Mouse (Mus musculus) G1E (cell line): ENCODE data around the gene Mtmr2.

Experiments used
- CTCF ChIP-seq: IDR thresholded peaks from 2 replicates; pipeline ENCODE4 v1.5.1; 2012; ENCODE audit warnings: low read depth, low read length, inconsistent platforms, mixed read lengths
- GATA1 ChIP-seq: IDR thresholded peaks from 2 replicates; pipeline ENCODE4 v1.6.1; 2012; ENCODE audit warnings: borderline replicate concordance, low read length, inconsistent platforms, mixed read lengths
- GATA2 ChIP-seq: IDR thresholded peaks from 2 replicates; pipeline ENCODE4 v1.6.1; 2012; ENCODE audit warnings: low read depth, low read length, inconsistent platforms, borderline replicate concordance
- POLR2AphosphoS5 ChIP-seq: IDR thresholded peaks from 2 replicates; pipeline ENCODE4 v1.6.1; 2012; ENCODE audit warnings: low read depth, low read length, inconsistent platforms; ENCODE audit not compliant: insufficient replicate concordance
- TAL1 ChIP-seq: conservative IDR thresholded peaks from 2 replicates; pipeline ENCODE4 v1.6.1; 2012; ENCODE audit warnings: low read depth, low read length, inconsistent platforms, mixed read lengths

DNA sequence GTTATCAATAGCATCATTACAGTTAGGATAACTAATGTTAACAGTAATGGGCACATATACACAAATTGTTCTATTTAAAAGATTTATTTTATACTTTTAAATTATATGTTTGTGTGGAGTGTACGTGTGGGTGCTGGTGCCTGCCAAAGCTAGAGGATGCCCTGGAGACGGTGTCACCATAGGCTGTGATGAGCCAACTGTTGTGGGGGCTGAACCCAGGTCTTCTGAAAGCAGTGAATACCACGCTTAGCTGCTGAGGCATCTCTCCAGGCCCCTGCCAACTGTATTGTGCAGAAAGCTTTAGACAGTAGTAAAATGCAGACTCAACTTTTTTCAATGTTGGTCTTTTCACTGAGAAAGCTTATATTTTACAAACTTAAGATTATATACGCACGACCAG, 38.8 kb upstream of the Mtmr2 start:
- TF ChIP-seq CTCF (no peak), GATA1 (no peak), GATA2 (no peak), POLR2AphosphoS5 (no peak), TAL1 (no peak)
